Mouse (Mus musculus): ENCODE results near the gene Cldn6.

DNA sequence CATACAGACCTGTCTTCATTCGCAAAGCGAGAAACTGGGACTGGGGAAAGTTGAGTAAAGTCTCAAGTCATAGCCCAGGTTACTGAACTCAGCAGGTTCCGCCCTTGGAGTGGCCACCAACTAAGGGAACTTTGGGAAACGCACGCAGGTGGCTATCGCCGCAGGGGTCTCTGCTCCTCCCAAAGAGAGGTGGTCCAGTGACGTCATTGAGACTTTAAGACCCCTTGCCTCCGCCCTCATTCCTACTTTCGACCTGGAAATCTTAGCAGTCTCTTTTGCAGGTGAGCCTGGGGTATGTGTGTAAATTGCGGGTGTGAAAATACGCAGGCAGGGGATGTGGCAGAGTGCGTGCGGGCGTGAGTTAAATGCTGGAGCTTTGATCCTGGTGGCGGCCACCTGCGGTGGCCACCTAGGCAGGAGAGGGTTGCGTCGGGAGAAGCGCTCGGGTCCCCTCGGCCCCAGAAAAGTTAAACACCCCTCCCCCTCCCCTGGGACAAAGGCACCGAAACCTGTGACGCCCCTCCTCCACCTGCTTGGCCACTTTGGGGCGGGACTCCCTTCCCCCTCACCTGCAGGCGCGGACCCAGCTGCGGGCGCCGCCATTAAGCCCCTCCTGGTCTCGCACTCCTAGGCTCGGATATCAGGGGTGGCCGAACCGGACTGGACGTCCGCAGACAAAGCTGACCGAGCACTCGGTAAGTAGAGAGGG lies at the start of gene Cldn6:
- TF ChIP-seq CTCF (IDR thresholded peaks at IDR 0.05; ENCODE audit: low read depth, low read length) (no peak), POLR2A (IDR thresholded peaks at IDR 0.05; ENCODE audit: borderline replicate concordance, low read depth, low read length) (no peak)

All from bone marrow macrophage, adult 2 months (primary cell).